Mouse (Mus musculus) megakaryocyte progenitor cell, adult 5-6 weeks (primary cell): ENCODE results near the gene 1810013L24Rik. TPM values are rescaled to one million over a fixed set of nuclear protein-coding genes. Genes with fewer than 3 reads are reported as not detected.
"Not testable (repeated sequence)": the region's sequence is repeated elsewhere in the genome, so short reads cannot be mapped to it uniquely, and the experiment has no call there.

Experiments
- ATAC-seq: replicated peaks from 2 replicates; pipeline ENCODE4 v1.8.0; 2016; ENCODE audit warnings: mild to moderate bottlenecking, moderate TSS enrichment, inconsistent platforms; ENCODE audit not compliant: poor library complexity
- total RNA-seq, 2 experiments: library from RNA; stranded (forward) in 1 of 2; stranded (reverse) in 1 of 2; fragments of 157-497, 149-512 nt in 1 of 2; fragments of 200-1000 nt in 1 of 2; gene quantifications; 2 replicates each; pipeline versions ENCODE4 v1.2.3 to v1.2.4; 2015 to 2017

1810013L24Rik gene
- total RNA-seq, 2 experiments from 2014 or later: 34.7 to 42.4 TPM

DNA sequence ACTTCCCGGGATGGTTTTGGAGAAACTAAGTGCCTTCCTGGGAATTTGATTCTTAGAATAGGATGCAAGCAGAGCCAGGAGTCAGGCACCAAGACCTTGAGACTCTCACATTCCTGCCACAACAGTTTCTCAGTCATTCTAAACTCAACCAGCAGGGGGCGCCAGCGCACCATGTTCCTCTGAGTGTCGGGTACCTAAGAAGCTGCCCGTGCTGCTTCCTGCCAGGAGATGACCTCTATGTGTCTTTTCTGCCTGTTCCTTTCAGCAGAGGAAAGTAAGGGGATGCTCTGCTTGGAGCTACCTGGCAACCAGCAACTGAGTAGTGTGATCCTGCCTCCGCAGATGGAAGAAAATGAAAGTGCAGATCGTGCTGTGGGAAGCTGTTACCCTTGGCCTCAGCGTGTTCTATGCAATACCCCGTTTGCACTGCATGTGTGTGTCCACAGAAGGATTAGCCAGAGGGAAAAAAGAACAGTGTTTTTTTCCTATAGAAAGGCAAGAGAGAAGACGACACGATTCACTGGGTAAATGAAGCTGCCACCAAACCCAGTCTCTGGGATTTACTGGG is 53.9 kb downstream of the 1810013L24Rik start:
- peak; percentile 86 for ATAC-seq

DNA sequence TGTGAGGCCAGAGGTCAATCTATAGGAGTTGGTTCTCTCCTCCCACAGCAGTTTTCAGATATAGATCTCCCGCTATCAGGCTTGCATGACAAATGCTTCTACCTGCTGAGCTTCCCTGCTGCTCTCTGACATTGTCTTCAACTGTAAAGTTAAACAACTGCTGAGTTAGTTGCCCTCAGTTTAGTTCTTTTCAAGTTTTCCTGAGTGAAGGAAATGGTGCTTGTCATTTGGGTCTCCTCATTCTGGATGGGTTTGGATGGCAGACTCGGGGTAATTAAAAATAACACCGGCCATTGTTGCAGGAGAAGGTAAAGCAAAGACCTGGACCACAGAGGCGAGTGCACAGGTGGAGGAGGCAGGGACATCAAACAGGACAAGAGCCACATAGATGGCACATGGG is 64.3 kb downstream of the 1810013L24Rik start:
- not testable (repeated sequence) for ATAC-seq

DNA sequence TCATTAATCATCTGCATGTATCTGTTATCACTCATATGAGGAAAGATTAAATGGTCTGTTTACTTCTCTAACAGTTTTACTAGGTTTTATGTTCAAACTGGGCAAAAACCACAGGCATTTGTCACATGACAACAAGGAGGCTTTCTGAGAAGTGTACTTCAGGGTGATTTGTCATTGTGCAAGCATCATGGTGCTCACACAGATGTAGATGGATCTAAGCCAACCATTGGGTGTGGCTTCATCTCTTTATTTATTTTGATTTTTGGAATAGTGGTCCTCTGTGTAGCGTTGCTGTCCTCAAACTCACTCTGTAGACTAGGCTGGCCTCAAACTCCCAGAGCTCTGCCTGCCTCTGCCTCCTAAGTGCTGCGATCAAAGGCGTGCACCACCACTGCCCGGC is 65.4 kb downstream of the 1810013L24Rik start:
- ATAC-seq: no peak

DNA sequence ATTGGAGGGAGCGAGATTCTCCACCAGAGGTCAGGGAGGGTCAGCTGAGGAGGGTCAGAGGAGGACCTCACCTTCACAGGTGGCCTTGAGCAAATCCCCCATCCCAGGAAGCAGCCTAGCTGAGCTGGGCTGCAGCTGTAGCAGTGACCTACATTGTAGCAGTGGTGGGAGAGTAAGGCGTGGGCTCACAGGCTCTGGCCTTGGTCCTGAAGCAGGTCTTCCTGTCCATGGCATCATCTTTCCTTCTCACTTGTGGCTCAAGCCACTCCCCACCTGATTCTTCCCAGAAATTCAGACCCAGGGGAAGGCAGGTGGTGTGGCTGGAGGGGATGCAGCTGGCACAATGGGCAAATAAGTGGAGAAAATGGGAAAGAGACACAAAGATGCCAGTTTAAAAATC is 76.2 kb downstream of the 1810013L24Rik start:
- not testable (repeated sequence) for ATAC-seq

Other genes starting within 250 kb of the 1810013L24Rik start
- 42.9 and 46.5 TPM in 2 replicates for gene Pmm2, start 192.4 kb upstream of the 1810013L24Rik start, total RNA-seq (2015)
- gene Pmm2, start 192.4 kb upstream of the 1810013L24Rik start, total RNA-seq (2017): 49.1 and 50.9 TPM in 2 replicates
- gene Tmem186, start 192.4 kb upstream of the 1810013L24Rik start, total RNA-seq (2015): 6.7 and 8.0 TPM in 2 replicates
- gene Tmem186, start 192.4 kb upstream of the 1810013L24Rik start, total RNA-seq (2017): 13.5 and 17.0 TPM in 2 replicates
- 4.5 and 5.8 TPM in 2 replicates for gene Carhsp1, start 157.9 kb upstream of the 1810013L24Rik start, total RNA-seq (2015)
- 6.0 and 7.9 TPM in 2 replicates for gene Carhsp1, start 157.9 kb upstream of the 1810013L24Rik start, total RNA-seq (2017)
- not detected in 2 replicates for gene Gm5767, start 149.3 kb upstream of the 1810013L24Rik start, total RNA-seq (2015)
- gene Gm5767, start 149.3 kb upstream of the 1810013L24Rik start, total RNA-seq (2017): not detected in 2 replicates
- gene Usp7, start 37.8 kb upstream of the 1810013L24Rik start, total RNA-seq (2015): 153 and 167 TPM in 2 replicates
- 135 and 168 TPM in 2 replicates for gene Usp7, start 37.8 kb upstream of the 1810013L24Rik start, total RNA-seq (2017)